Mouse (Mus musculus) cortical plate, adult 2 months (tissue): Measurements from ENCODE around the gene Ampd3.

Experiments used
- CTCF ChIP-seq: fragments of 200-500 bp; IDR thresholded peaks from 2 replicates; pipeline ENCODE4 v1.5.1; 2011; ENCODE audit warnings: mild to moderate bottlenecking, control low read depth, low read length; ENCODE audit not compliant: insufficient read depth; ENCODE audit errors: extremely low read depth
- POLR2A ChIP-seq: fragments of 200-500 bp; IDR thresholded peaks from 2 replicates; pipeline ENCODE4 v1.6.1; 2011; ENCODE audit warnings: mild to moderate bottlenecking, low read length, control low read depth; ENCODE audit not compliant: insufficient read depth; ENCODE audit errors: extremely low read depth

GRCm38 (mm10) chr7:110833024-110833423, 65.0 kb downstream of the Ampd3 start:
- no peak for TF ChIP-seq CTCF
- no peak for TF ChIP-seq POLR2A
